Mouse (Mus musculus) brain, embryonic 14.5 days (tissue): Measurements from ENCODE around the gene Ccndbp1. TPM values are rescaled to one million over a fixed set of nuclear protein-coding genes. Genes with fewer than 3 reads are reported as not detected.
A peak's percentile ranks its signal among the peaks of the same experiment; 100 is the strongest.
"Not testable (repeated sequence)": the region's sequence is repeated elsewhere in the genome, so short reads cannot be mapped to it uniquely, and the experiment has no call there.

Source experiments
- DNase-seq: peaks from one replicate; pipeline ENCODE4 v3.0.0-alpha.2; 2011; ENCODE audit warnings: low read depth
- CTCF ChIP-seq: fragments of 200-500 bp; IDR thresholded peaks from 2 replicates; pipeline ENCODE4 v1.5.1; 2012; ENCODE audit warnings: inconsistent platforms, mild to moderate bottlenecking, moderate library complexity, borderline replicate concordance; ENCODE audit not compliant: insufficient read depth, insufficient read length; ENCODE audit errors: extremely low read depth
- POLR2A ChIP-seq: fragments of 200-500 bp; IDR thresholded peaks from 2 replicates; pipeline ENCODE4 v1.6.1; 2012; ENCODE audit warnings: mild to moderate bottlenecking, inconsistent platforms, borderline replicate concordance; ENCODE audit not compliant: poor library complexity, insufficient read depth, insufficient read length, severe bottlenecking; ENCODE audit errors: extremely low read depth
- polyA plus RNA-seq: library from polyadenylated mRNA; depleted of rRNA; stranded (reverse); fragments of >200 nt; gene quantifications from 2 replicates; pipeline ENCODE4 v1.2.3, GENCODE M21; 2012; rRNA removed

Ccndbp1 gene
- polyA plus RNA-seq = 65.4 and 69.0 TPM in 2 replicates

DNA sequence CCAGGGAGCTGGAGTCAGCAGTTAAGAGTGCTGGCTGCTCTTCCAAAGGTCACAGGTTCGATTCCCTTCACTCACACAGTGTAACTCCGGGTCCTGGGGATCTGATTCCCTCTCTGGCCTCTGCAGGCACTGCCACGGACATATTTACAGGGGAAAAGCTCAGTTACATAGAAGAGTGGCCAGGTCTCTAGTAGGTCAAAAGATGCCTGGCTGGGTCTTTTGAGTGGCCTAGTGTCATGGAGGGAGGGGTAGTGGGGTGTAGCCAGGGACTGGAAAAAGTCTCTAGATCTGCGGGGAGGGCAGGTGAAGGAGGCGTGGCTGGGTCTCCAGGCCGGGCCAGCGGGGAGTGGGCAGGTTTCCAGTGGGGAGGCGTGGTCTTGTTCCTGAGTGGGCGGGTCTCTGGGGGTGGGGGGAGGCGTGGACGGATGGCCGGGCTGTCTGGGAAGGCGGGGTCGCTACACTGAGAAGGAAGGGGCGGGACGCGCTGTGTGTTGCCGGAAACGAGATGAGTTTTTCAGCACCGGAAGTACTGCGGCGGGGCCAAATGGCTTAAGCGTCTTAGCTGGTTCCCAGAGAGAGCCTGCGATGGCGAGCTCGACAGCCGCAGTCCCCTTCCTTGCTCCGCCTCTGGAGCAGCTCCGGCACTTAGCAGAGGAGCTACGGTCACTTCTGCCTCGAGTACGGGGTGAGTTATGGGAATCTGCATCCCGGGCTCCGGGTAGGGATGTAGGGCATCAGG lies at the start of gene Ccndbp1:
Ccndbp1 (plus strand) TSS at position 479 of the 739 bp plus-strand sequence.
- peak; percentile 96 for DNase-seq
- peak; percentile 54; the same call in 1 of the 2 replicates for TF ChIP-seq POLR2A
- no peak for TF ChIP-seq CTCF

DNA sequence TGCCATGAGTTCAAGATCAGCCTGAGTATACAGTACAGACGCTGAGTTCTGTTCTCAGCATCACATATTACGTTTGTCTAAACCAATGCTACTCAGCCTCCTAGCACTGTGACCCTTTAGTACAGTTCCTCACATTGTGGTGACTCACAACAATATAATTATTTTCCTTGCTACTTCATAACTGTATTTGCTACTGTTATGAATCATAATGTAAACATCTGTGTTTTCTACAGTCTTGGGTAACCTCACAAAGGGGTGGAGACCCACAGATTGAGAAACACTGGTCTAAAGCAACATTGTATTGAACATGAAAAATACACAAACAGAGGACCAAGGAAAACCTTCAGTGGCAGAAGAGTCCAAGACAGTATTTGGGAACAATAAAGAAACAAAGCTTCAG lies 48.8 kb upstream of the Ccndbp1 start:
- DNase-seq = no peak
- TF ChIP-seq POLR2A = no peak
- TF ChIP-seq CTCF = no peak

DNA sequence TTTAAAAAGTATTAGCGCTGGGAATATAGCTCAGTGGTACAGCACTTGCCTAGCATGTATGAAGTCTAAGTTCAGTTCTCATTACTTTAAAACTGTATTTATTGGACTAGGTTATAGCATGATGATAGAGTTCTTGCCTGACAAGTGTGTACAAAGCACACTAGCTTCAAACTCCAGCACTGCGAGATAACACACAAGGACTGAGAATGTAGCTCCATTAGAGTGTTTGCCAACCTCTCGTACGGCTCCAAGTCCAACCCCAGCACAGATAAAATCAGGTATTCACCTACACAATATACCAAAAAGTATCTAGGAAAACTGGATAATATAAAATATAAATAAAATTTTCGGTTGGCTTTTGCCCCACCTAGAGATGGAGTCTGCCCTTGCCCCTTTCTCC lies 48.4 kb upstream of the Ccndbp1 start:
- no peak for DNase-seq
- no peak for TF ChIP-seq POLR2A
- TF ChIP-seq CTCF = no peak

DNA sequence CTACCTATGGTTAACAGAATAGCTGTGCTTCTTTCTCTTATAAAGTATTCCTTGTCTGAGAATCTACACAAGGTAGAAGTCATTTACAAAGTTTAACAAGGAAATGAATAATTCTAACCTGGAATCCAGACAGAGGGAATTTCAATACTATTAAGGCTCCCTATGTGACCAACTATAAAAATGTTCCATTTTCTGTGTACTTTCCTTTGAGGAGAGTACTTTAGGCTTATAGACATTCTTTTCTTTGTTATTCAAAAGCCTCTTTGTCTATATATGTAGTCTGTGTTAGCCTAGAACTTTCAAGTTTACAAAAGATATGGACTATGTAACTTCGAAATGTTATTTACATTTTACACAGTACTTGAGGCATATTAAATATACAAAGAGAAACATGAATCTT lies 47.9 kb upstream of the Ccndbp1 start:
- no peak for TF ChIP-seq POLR2A
- TF ChIP-seq CTCF = no peak
- DNase-seq = no peak

- TF ChIP-seq CTCF (no peak), POLR2A (no peak)
These were observed 45.1 kb upstream of the Ccndbp1 start for GRCm38 (mm10) chr2:120963110-120963509.

DNA sequence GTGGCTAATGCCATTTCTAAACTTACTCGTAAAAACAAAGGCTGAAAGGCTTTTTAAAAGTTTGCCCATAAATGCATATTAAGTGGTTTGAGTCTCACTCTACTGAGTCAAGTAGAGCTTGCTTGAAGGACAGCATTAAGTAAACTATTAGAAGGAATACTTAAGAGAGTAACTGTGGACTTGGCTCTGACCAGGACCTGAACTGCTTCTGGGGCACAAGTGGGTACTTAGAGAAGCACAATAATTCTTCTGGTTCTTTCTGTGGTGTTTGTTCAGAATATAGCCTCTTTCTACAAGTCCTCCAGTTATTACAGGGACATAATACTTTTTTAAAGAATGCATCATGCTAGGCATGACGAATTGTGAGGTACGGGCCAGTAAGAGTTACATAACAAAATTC lies 42.7 kb upstream of the Ccndbp1 start:
- no peak for TF ChIP-seq POLR2A
- no peak for TF ChIP-seq CTCF
- no peak for DNase-seq

More at GRCm38 (mm10) chr2:120963110-120963509, 45.1 kb upstream of the Ccndbp1 start:
- DNase-seq = no peak

DNA sequence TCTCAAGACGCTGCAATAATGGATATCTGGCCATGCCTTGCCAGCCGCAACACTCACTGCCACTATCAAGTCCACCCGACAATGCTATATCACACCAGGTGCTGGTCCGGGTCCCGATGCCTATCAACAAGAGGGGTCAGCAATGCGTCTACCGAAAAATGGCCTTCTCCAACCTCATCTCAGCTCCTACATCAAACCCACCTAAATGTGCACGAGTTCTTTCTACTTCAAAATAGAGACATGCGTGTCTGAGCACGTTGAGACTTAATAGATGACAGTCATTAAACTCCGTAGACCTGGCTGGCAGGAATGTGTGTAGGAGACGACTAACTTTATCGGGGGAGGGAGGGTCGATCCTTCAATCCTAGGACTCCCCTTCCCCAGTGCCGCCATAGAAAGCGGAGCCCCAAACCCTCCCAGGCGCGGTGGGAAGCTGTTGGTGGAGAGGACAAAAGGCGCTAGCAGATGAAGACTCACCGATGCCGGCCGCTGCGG lies 38.1 kb upstream of the Ccndbp1 start:
- TF ChIP-seq POLR2A (no peak), CTCF (no peak)
- no peak for DNase-seq

DNA sequence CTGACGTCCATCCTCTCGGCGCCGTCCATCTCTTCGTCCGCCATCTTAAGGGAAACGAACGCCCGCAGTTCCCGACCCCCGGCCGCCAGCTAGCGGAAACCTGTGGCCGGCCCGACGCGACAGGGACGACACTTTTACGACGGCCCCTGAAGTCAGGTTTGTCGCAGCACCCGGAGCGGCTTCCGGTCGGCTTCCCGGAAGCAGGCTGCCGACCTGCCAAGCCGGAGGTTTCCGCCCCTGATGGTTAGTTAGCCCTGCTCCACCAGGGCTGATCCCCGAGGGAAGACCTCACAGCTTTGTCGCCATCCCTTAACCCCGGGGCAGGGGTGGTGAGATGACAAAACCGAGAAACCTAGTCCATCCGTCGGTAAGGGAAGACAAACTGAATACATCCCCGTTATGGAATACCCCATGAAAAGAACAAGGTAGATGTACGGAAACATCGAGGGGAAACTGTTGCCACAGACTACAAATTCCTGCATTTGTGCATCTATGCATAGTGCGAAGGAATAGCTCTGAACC lies 37.6 kb upstream of the Ccndbp1 start, which contains the start of gene Ubr1:
Ubr1 (minus strand) TSS at position 157 of the 522 bp plus-strand sequence.
- DNase-seq = peak; percentile 97
- TF ChIP-seq POLR2A = peak; percentile 68; the same call in 1 of the 2 replicates
- TF ChIP-seq CTCF = no peak

GRCm38 (mm10) chr2:120971766-120972165 lies 36.4 kb upstream of the Ccndbp1 start:
- no peak for TF ChIP-seq CTCF
- TF ChIP-seq POLR2A = no peak

GRCm38 (mm10) chr2:120972257-120972656 lies 35.9 kb upstream of the Ccndbp1 start:
- not testable (repeated sequence) for DNase-seq

More at GRCm38 (mm10) chr2:120971766-120972165, 36.4 kb upstream of the Ccndbp1 start:
- no peak for DNase-seq

GRCm38 (mm10) chr2:120972964-120973363 lies 35.2 kb upstream of the Ccndbp1 start:
- TF ChIP-seq CTCF (no peak), POLR2A (no peak)
- DNase-seq = peak; percentile 7

- DNase-seq = peak; percentile 35
These were observed 31.9 kb upstream of the Ccndbp1 start for GRCm38 (mm10) chr2:120976308-120976707.

More at GRCm38 (mm10) chr2:120976308-120976707, 31.9 kb upstream of the Ccndbp1 start:
- TF ChIP-seq CTCF (no peak; the same call in 1 of the 2 replicates), POLR2A (no peak)
